Mouse (Mus musculus): ENCODE measurements around the gene Ccnb1ip1.
A peak's percentile ranks its signal among the peaks of the same experiment; 100 is the strongest.
"Not testable (repeated sequence)": the region's sequence is repeated elsewhere in the genome, so short reads cannot be mapped to it uniquely, and the experiment has no call there.

Ccnb1ip1 gene

DNA sequence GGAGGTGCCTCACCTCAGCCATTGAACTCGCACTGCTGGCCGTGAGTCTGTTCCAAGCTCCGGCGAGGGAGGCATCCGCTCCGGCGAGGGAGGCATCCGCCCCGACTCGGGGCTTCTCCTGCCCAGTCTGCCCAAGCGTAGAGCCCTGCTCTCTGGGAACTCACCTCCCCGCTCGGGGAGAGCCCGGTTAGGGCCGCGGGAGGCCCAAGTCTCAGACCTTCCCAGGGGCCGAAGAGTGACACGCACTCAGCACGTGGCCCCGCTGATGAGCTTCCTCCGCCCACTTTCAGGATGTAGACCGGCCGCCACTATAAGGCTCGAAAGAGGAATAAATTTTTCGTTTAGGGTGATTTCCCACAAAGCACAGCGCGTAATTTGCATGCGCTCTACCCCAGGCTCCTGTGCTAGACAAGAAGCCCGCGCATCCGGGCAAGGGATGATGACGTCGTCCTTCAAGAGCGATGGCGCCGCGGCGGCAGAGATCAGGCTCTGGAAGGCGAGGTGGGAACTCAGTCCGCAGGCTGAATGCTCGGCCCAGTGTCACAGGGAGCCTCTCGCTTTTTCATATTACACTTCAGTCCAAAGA, at the start of gene Ccnb1ip1, which contains the start of gene Parp2:
Gene Ccnb1ip1, minus strand, starts transcription at position 246 of the 586 bp plus-strand sequence.
Gene Parp2, plus strand, starts transcription at position 355 of the 586 bp plus-strand sequence.
- DNase-seq (ENCODE audit: extremely low read depth, insufficient read length, low spot score) = peak; percentile 91

DNA sequence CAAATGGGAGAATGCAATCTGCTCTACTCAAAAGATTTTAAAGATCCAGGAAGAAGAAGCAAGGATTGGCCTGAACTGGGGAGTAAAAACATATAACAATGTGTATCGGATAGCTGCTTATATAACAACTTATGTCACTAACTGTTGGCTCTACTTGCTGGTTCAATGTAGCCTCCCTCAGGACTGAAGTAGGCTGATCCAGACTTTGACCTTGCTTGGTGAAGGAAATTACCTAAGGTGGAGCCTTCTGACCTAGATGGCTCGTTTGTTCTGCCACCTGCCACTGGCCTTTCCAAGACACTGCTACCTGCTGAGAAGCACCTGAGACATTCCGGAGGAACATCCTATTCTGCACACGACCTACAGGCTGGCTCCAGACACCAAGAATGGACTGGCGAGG, 48.3 kb upstream of the Ccnb1ip1 start:
- DNase-seq (ENCODE audit: extremely low read depth, insufficient read length, low spot score) = no peak

DNA sequence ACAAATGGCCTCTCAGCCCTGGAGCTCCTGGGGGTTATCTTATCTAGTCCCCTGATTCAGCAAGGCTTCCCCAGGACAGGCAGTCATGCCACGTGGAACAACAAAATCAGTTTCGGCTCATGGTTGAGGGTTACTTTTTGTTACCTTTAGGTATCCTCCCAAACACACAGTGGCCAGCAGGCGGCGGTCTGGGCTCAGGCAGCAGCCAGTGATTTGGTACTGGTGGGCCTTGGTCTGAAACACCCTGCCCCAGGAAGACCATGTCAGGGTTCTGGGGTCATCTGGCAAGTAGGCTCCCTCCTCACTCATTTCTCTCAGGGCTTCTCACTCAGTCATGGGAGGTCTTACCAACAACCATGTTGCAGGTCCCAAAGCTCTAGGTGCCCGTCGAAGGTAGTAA, 29.7 kb upstream of the Ccnb1ip1 start:
- DNase-seq (ENCODE audit: extremely low read depth, insufficient read length, low spot score) = no peak

DNA sequence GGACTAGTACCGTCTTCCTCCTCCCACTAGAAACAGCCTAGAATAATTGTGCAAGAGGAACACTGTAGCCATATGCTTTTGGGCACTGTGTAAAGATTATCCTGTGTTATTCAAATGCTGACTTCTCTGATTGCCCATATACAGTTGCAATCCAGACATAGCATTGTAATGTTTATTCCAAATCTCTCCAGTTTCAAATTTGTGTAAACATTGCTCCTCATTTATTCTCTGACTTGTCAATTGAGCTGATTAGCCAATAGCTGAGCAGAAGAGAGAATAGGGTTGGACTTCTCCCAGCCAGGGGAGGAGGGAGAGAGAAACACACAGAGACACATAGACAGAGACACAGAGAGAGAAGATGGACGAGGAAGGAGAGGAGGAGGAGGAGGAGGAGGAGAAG, 26.9 kb upstream of the Ccnb1ip1 start:
- DNase-seq (ENCODE audit: extremely low read depth, insufficient read length, low spot score) = no peak

DNA sequence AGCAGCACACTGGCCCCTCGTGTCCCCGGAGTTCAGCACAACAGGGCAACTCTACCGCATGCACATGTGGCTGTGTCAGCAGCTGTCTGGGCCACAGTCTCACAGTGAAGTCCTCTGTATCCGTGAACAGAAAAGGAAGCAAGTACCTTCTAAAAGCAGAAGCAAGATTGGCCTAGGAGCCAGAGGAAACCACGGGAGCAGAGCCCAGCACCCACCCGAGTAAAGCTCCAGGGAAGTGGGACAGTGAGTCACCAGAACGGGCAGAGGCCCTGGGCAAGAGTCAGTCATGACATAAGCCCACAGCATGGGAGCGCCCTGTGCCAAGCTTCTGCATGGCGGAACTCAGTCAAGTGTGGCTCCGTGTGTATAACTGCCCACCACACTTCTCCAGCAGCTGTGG, 26.4 kb upstream of the Ccnb1ip1 start:
- no peak for DNase-seq (ENCODE audit: extremely low read depth, insufficient read length, low spot score)

DNA sequence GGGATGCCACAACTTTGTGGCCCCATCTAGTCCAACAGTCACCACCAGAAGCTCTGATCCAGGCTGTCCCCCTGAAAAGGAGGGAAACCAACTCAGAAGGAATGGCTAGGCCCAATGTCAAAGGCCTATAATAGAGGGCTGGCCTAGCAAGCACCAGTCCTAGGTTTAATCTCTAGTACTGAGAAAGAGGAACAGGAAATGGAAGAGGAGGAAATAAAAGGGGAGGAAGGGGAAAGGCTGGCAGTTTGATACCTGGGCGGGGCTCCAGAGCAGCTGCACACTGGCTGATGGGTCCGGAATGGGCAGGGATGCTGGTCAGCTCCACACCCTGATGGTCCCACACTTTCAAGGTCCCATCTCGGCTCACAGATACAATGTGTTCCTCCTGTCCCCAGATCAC, 22.3 kb upstream of the Ccnb1ip1 start:
- no peak for DNase-seq (ENCODE audit: extremely low read depth, insufficient read length, low spot score)

DNA sequence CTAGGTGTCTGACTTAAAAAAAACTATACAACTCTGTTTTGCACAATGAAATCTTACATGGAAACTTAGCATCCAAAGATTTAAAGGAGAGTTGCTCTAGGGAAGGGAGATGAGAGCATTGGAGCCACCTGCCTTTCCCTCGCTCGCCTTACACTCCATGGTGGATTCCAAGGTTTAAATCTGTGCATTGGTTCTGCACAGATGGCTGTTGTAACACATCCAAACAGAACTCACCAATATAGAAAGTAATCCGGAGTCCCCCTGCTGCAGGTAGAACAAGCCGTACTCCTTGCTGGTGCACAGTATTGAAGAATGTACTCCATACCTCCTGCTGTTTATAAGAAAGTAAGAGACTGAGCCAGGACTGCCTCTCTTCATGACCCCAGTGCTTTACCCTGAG, 19.0 kb upstream of the Ccnb1ip1 start:
- no peak for DNase-seq (ENCODE audit: extremely low read depth, insufficient read length, low spot score)

DNA sequence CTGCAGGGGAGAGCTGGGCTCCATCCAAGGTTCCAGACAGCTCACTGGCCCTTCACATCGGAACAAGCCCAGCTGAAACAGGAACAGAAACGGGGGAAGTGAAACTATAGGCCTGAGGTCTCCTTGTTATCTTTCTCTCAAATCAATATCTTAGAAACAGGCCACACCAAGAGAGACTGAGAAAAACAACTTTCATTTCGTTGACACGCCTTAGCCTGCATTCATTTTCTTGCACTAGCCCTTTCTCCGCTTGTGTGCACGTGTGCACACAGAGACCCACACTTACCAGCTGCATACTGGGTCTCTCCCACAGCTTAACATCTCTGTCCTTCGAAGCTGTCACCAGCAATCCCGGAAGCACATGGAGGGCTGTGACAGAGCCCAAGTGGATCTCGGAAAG, 16.7 kb upstream of the Ccnb1ip1 start:
- DNase-seq (ENCODE audit: extremely low read depth, insufficient read length, low spot score) = no peak

DNA sequence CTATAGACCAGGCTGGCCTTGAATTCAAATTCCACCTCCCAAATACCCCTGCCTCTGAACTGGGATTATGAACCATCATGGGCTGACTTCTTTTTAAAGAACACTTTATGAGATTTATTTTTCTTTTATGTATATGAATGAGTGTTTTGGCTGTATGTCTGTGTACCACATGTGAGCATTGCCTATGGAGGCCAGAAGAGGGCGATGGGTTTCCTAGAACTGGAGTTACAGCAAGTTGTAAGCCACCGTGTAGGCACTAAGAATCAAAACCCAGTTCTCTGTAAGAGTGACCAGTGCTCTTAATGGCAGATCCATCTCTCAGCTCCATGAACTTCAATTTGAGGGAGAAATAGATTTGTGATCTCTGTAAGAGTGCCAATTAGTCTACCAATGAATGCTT, 15.7 kb upstream of the Ccnb1ip1 start:
- DNase-seq (ENCODE audit: extremely low read depth, insufficient read length, low spot score) = no peak

DNA sequence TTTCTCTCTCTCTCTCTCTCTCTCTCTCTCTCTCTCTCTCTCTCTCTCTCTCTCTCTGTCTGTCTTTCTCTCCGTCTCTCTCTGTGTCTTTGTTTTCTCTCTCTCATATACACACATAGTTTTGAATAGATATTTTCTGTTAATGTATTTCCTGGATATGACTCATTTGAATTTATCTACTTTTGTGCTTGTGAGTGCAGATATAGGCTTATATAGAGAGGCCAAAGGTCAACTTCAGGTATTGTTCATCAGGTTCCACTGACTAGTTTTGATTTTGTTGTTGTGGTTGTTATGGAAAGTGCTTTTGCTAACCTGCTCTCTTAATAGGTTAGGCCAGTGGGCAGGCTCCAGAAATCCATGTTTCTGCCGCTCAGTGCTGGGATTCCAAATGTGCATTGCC, 5.5 kb upstream of the Ccnb1ip1 start:
- DNase-seq (ENCODE audit: extremely low read depth, insufficient read length, low spot score) = no peak

DNA sequence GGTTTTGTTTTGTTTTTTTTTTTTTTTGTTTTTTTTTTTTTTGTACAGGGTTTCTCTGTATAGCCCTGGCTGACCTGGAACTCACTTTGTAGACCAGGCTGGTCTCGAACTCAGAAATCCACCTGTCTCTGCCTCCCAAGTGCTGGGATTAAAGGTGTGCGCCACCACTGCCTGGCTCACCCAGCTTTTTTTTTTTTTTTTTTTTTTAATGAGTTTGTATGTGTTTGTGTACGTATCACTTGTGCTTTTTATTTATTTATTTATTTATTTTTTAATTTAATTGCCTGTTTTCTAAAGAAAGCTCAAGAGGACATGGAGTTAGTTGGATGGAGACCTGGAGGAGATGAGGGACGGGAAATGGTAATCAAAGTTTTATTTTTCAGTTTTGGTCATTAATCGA, 1.1 kb downstream of the Ccnb1ip1 start:
- DNase-seq (ENCODE audit: extremely low read depth, insufficient read length, low spot score) = not testable (repeated sequence)

DNA sequence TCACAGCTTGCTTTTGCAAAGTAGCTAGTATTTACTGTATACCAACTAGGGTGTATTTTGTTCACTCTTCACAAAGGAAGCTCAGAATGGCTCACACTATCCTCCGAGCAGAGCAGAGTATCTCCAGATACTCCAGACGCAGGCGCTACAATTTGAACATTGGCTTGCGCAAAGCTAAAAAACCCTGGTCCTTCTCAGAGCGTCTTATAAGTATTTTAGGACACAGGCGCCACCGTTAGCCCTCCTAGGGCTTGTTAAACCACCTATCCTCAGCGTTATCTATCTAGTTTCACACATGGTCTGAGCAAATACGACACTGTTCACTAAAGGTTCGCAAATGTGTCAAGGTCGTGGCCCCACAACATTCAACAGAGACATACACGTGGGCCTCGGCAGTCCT, 2.8 kb downstream of the Ccnb1ip1 start:
- no peak for DNase-seq (ENCODE audit: extremely low read depth, insufficient read length, low spot score)

DNA sequence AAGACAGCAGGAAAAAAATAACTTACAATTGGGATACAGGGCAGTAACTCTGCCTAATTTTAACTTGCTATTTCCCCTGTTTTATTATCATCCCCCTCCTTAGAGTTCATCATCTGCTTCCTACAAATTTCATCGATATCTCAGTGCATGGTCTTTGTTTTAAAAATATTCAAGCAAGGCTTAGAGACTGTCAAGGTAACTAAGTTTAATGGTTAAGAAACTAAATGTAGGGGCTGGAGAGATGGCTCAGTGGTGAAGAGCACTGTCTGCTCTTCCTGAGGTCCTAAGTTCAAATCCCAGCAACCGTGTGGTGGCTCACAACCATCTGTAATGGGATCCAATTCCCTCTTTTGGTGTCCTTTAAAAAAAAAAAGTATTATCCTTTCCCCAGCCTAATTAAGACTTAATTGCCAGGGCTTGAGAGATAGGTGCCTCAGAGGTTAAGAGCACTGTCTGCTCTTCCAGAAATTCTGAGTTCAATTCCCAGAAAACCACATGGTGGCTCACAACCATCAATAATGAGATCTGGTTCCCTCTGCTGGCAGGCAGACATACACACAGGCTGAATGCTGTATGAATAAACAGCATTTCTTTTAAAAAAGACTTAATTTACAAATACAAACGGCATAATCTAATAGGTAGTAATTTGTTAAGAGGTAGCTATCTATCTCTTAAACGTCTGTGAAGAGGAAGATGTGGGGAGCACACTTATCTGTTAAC, 4.5 kb downstream of the Ccnb1ip1 start:
- peak; percentile 27 for DNase-seq (ENCODE audit: extremely low read depth, insufficient read length, low spot score)

DNA sequence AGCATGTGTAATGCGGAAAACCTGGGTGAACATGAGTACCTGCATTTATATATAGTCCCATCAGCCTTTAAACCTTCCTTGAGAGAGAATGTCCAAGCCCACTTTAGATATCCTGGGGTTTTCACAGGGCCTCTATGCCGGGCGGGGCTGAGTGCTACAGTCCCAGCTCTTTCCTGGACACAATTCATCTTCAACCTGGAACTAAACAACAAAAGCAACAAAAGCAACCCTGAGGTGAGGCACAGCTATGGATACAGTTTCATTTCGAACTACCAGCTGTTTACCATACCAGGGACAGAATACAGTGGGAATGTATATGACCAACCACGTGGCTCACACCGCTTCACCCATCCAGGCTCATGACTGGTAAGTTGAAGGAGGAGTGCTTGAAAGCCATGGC, 5.1 kb downstream of the Ccnb1ip1 start:
- DNase-seq (ENCODE audit: extremely low read depth, insufficient read length, low spot score) = no peak

DNA sequence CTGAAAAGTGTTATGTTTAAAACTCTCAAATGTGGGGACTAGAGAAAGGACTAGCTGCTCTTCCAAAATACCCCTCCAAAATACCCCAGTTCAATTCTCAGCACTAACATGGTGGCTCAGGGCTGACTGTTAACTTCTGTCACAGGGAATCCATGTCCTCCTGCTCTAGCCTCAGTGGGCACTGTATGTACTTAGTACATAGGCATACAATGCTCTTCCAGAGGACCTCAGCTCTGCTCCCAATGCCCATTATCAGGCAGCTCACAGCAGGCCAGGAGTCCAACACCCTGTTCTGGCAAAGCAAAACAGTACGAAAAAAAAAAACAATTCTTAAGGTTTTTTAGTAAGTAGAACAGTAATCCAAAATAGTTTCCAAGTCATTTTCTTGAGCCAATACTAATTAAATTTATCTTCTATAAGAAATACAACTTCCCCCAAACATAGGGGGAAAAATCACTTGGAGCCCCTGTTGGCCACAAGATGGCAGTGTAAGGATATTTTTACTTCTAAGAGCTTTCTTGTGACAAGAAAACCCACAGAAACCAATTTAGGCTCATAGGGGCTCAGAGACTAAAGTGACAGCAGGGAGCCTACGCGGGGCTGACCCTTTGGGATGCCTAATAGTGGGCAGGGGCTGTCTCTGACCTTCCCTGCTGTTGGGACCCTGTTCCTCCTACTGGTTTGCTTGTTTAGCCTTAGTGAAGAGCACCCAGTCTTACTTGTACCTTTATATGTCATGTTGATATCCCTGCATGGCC, 7.9 kb downstream of the Ccnb1ip1 start:
- peak; percentile 53 for DNase-seq (ENCODE audit: extremely low read depth, insufficient read length, low spot score)

DNA sequence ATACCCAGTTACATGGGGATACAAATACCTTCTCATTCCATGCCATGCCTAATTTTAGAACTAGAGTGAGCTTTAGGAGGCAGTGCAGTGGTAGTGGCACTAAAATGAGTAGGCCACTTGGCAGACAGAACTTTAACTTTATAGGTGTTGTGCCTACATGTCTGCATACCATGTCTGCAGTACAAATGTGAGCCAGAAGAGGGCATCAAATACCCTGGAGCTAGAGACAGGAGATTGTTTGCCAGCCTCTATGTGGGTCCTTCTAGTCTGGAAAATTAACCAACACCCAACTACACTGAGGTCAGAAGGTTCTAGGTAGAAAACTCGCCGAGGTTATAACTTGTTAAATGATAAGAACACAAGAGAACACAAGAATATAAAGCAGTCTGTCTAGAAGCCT, 9.0 kb downstream of the Ccnb1ip1 start:
- DNase-seq (ENCODE audit: extremely low read depth, insufficient read length, low spot score) = no peak

DNA sequence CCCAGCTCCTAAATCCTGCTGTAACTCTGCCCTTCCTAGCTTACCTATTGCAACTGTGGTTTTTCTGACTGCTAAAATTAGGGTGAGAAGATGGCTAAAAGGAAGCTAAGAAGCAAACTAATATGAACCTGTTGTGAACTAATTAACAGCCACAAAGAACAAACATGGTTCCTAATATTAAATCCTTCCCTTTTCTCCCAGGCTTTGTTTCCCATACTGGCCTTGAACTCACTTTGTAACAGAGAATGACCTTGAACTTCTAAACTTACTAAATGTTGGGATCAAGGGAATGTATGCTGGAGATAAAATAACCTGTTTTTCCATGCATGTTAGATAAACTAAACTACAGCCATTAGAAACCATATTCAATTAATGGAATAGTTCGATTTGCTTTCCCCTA, 11.1 kb downstream of the Ccnb1ip1 start:
- no peak for DNase-seq (ENCODE audit: extremely low read depth, insufficient read length, low spot score)

DNA sequence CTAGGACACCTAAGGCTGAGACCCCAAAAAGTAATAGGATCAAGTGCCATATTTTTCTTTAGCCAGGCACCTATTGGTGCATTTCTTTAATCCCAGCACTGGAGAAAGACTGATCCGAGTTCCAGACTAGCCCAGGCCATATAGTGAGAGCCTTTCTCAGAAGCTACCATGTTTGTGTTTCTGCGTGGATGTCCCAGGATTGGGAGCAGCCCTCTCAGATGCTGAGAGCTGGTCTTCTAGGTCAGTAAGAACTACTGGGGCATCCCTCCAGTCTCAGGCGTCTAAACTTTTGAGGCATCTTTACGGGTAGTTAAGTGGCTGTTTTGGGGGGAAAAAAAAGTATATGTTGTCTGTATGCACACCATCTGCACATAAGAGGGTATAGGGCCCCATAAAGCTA, 11.6 kb downstream of the Ccnb1ip1 start:
- no peak for DNase-seq (ENCODE audit: extremely low read depth, insufficient read length, low spot score)

DNA sequence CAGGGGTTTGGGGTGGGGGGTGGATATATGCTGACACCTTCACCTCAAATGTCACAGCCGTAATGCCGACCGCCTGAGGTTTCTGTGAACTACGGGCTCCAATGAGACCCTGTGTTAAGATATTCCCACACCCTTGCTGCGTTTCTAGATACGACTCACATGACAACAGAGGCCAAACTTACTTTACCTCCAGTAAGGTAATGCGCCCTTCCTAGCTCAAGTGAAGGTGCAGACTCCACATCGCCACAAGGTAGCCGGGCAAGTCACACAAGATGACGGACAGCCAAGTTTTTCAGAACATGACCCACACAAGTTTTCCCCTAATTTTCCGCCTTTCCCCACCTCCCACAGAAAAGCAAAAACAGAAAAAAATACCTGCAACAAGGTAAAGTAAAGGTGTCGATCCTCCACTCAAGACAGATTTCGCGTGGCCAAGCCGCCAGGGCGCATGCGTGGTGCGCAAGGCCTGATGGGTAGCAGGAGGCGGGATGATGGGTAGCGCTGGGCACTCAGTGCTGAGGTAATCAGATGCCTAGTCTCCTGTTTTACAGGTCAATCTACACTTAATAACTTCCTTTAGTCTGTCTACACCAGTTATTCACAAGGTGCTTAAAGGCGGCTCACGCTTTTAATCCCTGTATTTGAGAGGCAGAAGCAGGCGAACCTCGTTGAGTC, 12.1 kb downstream of the Ccnb1ip1 start:
- no peak for DNase-seq (ENCODE audit: extremely low read depth, insufficient read length, low spot score)

DNA sequence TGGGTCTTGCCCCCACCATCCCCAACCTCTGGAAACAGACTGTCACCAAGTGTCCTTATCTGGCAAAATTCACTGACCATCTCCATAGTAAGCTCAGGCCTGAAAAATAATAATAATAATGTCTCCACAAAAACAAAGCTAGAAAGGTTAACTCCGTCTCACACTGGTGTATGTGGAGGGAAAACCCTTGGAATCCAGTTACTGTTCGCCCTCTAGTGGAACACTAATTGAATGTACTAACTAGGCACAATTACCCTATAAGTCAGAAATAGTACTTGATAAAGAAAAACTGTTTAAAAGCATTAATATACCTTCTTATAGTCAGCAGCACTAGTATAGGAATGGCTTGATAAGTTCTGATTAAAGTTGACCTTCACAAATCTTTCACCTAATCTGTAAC, 19.4 kb downstream of the Ccnb1ip1 start:
- no peak for DNase-seq (ENCODE audit: extremely low read depth, insufficient read length, low spot score)

DNA sequence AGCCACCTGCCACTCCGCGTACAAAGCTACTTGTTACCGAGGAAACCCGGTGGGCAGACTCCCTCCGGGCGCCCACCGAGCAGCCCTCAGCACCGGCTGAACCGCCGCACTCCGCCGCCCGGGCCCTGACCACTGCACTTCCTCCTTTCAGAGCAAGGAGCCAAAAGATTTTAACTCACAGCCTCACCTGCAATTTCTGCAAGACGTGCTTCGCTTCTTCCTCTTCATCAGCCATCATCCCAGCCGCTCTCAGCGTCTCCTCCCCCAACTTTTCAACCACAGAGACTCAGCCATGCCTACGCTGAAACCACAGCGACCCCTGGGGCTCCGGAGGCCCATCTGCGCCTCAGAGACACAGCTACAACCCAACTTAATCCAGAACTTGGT, 22.3 kb downstream of the Ccnb1ip1 start, which contains the start of gene Ttc5:
Gene Ttc5, minus strand, starts transcription at position 269 of the 387 bp plus-strand sequence.
- DNase-seq (ENCODE audit: extremely low read depth, insufficient read length, low spot score) = peak; percentile 85
